Mouse (Mus musculus) embryo, embryonic 11.5 days (tissue): ENCODE measurements around the gene D5Ertd579e.

Experiments used
- DNase-seq: peaks from one replicate; pipeline ENCODE4 v3.0.0-alpha.2; 2012; ENCODE audit warnings: low read depth, low spot score

D5Ertd579e gene

DNA sequence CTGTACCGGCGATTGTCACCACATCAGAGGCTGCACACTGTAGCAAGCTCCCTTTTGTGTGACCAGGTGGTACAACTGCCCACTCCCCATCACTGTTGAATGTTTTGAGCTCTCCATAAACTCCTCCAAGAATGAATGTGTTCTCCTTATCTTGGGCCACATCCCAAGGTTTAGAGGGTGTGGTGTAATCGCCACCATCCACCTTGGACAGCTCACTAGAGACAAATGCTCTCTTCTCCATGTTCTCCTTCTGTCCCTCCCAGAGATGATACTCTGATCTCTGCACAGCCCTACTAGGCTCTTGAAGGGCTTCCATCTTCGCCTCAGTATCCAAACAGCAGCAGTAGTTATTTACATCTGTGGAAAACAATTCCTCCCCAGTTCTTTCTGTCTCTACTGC lies 81.7 kb downstream of the D5Ertd579e start:
- no peak for DNase-seq

DNA sequence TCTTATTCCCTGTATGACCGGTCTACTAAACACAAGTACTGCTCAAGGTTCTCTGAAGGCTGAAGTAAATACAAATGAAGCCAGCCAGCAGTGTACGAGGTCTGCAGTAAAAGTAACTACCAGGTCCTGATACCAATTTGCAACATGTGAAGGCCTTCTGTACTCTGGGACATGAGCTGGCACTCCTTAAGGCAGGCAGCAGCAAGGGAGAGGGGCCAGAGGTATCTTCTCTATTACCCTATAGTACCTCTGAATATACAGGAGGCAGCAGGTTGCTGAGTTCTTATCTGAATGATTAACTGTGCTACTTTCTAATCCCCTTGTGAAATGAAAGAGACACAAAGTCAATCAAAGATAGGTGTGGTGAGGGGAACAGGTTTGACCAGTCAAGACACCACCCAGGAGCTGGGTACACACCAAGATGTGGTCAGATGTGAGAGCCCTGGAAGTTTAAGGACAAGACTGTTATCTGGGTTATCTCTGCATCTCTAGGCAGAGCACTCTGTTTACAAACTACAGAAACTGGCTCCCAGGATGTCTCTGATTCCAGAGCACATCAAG lies 86.8 kb downstream of the D5Ertd579e start:
- DNase-seq, result no peak

DNA sequence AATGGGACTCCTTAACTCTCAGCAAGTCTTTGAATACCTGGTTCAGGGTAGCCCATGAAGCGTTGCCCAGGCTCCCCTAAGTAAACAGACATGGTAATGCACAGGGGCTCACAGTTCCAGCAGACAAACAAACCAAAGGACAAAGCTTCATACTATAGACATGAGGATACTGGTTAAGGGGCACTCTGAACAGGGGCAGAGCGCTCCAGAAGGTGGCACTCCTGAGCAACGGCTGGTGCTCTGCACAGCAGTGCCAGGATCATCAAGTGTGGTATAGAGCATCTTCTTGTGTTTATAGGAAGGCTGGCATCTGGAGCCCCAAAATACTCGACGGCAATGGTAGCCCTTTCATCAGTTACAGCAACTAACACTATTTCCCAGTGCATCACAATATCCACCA lies 92.8 kb downstream of the D5Ertd579e start:
- no peak for DNase-seq

DNA sequence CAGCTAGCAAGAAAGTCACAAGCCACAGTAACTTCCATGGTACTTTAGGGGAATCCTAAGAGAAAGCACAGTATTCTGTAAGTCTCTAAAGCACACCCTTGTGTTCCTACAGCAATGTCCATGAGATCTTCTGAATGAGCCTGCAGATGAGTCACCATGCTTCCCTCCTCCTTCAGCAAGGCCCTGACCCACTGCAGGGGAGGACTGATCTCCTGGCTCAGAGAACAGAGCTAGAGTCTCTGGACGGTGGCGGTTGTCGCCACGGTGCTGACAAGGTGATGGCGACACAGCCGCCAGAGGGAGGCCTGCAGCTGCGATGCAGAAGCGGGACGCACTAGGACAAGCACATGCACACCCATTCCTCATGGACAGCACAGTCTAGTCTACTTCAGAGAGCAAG lies 93.8 kb downstream of the D5Ertd579e start:
- no peak for DNase-seq

DNA sequence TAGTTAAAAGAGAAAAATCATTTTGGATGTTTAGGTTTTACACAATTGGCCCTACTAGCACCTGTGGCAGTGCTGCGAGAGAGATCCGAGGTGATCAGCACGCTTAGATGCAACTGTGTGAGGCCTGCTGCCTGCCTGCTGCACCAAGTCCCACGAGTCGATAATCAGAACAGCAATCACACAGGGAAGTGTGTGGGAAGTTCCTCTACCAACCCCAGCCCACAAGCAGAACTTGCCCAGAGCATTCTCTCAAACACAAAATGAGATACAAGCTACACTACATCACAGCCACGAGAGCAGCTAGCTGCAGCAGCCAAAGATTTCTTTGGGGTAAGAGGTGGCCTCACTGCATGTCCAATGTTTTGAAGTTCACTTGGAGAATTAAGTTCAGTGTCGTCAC lies 94.3 kb downstream of the D5Ertd579e start:
- DNase-seq, result no peak

DNA sequence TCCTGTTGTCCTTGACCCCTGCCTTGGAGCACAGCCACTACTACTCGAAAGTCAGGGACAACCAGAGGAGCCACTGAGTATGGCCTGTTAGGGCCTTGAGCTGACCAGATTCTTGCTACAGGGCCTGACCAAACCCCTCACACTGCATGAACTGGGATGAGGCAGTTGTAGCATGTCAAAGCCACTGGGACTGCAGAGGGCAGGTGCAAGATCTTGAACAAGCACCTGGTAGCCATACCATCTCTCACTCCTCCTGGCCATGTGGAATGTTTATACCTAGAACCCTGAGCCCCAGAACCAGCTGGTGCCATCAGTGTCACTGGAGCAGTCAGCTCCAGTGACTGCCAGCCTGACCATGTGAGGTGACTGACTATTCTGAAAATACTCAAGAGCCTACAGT lies 96.9 kb downstream of the D5Ertd579e start:
- no peak for DNase-seq

DNA sequence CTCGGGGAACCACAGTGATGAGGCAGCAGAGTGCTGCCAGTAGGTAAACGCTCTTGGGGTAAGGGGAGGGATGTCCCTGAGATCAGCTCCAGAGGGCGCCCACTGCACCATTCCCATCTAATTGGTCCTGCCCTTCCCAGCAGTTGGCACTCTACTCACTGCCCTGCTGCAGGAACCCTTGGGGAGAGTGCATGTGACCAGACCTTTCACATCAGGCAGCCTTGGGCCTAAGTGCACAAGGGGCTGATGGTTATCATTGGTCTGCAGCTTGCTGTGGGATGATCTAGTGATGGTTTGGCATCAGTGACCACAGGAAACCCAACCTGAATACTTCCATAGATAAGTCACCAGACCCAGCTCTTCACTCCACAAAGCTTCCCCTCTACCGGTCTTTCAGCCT lies 98.2 kb downstream of the D5Ertd579e start:
- DNase-seq, result no peak

DNA sequence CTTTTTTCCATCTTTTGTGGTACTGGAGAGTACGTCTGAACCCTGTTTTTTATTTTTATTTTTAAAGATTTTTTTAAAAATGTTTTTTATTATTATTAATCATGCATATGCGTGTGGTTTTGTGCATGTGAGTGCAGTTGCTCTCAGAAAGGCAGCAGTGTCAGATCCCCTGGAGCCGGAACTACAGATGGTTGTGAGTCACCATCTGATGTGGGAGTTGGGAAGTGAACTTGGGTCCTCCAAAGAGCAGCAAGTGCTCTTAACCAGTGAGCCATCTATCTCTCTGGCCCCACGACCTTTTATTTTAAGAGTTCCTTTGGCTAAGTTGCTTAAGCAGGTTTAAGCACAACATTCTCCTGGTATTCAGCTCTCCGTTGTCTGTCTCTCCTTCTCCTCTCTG lies 99.6 kb downstream of the D5Ertd579e start:
- DNase-seq, result no peak

DNA sequence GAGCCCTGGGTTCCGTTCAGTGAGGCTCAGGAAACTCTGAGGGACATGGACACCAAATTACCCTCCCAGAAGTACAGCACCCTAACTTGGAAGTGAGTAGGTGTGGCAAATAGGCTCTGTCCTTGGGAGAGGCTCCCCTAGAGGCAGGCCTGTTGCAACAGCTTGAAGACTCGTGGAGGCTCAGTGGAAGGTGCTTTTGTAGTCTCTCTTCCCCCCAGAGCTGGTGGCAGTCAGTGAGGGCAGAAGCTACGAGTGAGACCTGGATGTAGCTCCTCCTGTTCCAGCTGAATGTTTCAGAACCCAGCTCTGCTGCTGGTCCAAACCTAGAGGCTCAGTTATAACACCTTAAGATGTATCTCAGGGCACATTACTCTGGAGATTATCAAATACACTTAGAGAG lies 100.7 kb downstream of the D5Ertd579e start:
- no peak for DNase-seq

DNA sequence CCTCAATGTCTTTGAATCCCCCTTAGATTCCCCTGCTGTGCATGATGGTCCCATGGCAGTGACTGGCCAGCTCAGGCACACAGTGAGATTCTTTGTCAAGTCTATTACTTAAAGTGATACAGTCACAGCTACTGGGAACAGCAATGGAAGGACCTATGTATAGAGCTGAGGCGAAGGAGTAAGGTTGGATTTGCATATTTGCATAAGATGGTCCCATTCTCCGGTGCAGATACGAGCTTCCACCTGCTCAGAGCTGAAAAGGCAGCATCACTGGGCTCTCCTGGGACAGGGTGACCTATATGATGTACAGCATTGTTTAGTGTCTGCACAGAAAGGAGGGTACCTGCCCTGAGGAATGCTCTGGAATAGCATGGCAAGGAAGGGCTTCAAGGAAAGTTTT lies 101.5 kb downstream of the D5Ertd579e start:
- no peak for DNase-seq

DNA sequence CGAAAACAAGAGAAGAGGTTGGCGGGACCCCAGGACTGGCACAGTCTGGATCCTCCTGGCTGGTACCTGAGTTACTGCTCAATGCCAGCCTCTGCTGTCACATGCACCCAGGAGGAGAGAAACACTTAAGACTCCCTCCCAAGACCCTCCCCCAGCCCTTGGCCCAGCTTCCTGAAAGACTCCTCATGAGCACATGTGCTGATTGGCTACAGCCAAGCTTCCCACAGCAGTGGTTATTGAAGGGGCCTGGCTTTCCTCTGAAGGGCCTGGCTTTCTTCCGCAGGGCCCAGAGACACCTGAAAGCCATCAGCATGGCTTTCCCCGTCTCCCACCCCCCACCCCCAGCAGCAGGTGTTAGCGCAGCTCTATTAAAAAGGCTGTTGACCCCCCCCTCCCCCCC lies 102.6 kb downstream of the D5Ertd579e start, which contains the start of gene Tbc1d14:
Tbc1d14 (minus strand) TSS at position 101 of the 400 bp plus-strand sequence.
- DNase-seq, result no peak

DNA sequence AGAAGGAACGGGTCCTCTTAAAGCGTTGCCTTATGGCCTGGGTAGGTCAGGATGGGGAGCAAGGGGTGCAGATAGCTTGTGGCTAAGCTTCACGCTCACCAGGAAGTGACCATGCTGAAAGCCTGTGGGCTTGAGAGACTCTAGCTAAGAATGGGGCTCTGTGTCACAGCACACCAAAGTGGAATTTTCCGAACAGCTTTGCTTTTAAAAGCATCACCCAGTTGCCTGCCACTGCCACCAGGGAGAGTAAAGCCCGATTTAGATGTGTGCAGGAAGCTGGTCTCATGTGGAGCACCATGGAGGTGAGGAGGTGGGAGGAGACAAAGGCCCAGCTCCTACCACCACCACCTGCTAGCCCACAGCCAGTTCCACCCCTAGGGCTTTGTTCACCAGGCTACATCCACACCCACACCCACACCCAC lies 105.3 kb downstream of the D5Ertd579e start:
- DNase-seq, result no peak

DNA sequence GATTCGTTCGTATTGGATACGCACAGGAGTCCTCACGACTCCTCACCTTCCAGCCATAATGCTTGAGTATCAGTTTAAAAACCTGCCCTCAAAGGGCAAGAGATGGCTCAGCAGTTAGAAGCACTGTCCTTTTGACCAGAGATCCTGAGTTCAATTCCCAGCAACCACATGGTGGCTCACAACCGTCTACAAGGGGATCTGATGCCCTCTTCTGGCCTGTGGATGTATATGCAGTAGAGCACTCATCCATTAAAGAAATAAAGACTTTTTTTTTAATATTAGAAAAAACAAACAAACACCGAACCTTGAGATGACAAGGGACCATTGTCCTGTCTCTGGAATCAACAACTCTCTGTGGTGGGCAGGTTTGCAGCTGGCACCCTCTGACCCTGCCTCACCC lies 111.5 kb downstream of the D5Ertd579e start:
- no peak for DNase-seq

DNA sequence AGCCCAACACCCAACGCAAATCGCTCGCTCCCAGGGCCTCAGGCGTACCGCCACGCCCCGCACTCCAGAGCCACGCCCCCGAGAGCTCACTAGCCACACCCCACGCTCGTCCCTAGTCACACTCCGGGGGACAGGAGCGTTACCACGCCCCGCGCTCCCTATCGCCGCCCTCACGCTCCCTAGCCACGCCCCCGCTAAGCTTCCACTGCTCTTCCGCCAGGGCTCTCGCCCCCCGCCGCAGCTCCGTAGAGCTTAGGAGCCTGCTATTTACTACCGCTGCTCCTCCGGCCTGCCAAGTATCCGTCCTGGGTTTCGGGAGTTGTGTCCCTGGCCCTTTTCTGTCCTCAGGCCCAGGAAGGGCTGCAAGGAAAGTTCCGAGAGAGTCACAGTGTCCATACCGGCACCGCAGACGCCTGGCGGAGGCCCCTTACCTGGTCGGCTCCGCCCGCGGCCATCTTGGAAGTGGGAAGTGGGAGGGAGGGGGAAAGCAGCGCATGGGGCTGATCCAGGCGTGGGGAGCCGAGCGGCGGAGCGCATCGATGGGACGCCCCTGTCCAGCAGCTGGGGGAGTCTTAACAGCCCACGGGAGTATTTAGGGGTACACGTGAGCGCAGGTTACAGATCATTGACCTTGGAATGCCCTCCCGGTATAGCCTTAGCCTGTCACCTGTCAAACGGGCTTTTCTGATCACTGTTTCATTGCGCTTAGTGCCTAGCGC lies 113.7 kb downstream of the D5Ertd579e start:
- peak; percentile 99 for DNase-seq

DNA sequence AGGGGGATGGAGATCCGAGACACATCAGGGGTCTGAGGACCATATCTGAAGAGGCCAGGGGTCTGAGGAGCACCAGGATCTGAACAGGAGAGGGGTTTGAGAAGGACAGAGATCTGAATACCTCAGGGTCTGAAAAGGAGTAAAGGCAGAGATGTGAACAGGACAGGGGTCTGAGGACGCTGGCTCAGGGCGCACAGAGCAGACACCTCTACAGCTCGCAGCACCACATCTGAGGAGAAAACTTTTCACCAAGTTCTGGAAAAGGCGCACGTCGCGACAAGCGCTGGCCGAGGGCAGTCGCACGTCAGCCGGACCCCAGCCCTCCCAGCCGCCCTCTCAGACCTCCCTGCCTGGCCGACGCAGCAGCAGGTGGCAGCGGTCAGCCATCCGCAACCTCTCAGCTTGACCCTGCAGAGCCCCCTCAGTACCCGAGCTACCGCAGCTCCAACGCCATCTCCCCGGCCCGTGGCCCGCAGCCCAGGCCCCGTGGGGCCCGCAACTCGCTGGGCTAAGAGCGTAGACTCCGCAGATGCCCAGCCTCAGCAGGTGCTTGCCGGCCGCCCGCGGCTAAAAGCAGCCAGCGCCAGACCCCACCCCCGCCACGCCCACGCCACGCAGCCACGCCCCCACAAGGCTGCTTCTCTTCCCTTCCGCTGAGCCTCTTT lies 114.4 kb downstream of the D5Ertd579e start:
- DNase-seq, result no peak

DNA sequence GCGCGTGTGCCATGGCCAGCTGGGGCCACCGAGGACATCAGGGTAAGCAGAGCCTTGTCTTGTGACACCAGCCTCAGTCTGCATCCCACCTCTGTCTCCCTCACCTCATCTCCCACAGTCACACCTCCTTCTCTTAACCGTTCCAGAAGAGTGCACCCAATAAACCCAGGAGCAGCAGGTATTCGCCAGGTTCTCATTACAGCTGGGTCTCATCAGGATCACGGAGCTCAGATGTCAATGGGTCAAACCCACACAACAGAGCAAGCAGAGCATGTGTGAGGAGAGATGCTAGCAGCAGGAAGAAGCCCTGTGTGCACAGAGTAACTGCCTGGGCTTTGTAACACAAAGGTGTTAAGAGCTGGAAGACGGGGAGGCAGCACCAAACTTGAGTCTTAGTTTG lies 115.9 kb downstream of the D5Ertd579e start:
- no peak for DNase-seq

DNA sequence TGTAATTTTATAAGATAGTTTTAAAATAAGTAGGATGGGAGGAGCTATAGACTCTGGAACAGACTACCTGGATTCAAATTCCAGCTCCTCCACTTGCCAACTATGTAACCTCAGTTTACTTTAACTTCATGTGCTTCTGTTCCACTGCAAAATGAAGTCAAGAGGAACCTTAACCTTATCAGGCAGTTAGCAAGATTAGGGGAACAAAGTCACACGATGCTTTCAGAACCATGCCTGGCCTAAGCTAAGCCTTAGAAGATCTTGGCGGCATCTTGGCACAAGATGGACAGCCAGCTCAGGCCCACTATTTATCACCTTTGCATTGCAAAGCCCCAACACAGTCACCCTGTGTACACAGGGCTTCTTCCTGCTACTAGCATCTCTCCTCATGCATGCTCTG lies 116.8 kb downstream of the D5Ertd579e start:
- no peak for DNase-seq

DNA sequence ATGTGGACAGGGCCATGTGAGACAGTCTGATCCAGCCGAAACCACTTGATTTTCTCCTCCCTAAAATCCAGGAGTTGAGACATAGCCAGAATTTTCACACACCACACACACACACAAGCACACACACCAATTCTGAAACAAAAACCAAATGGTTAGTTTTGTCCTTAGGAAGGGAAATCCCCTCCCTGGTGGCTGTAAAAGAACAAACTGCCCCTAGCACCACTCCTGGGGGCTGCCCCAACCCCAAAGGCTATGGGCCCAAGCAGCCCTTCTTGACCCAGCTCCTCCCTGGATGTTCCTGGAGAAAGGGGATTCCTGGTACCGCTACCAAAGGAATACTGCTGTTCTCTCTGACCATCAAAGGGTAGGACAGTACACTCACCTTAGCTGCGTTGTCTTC lies 119.4 kb downstream of the D5Ertd579e start:
- no peak for DNase-seq

DNA sequence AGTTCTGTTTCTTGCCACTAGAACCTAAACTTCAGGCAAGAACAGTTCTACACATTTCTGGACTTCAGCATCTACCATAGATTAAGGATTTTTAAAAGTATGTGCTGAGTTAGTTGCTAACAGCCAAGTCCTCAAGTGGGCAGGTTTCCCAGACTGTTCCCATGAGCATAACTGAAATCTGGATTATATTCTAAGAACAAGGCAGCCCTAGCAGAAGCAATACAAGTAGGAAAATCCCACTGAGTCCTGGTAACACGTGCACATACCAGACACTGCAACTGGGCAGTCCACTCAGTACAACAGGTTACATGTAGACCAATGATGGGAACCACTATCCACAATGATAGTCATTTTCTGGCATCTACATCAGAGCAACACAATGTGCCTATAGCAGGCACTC lies 120.1 kb downstream of the D5Ertd579e start:
- DNase-seq, result no peak

DNA sequence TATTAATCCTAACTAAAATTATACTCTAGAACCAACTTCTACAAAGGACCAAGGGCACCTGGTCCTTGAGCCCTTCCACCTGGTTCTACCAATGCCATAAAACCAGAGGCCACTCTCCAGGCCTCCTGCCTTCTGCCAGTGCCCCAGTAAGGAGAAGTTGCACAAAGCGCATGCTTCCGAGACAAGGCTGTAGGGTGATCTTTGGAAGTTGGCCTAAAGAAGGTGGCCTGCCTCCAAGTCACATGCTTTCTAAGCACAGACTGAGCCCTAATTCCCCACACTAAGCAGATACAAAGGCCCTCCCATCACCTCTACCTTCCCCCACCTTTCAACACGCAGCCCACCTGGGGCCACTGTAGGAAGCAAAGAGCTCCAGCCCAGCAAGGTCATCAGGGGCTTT lies 120.6 kb downstream of the D5Ertd579e start:
- DNase-seq, result no peak

DNA sequence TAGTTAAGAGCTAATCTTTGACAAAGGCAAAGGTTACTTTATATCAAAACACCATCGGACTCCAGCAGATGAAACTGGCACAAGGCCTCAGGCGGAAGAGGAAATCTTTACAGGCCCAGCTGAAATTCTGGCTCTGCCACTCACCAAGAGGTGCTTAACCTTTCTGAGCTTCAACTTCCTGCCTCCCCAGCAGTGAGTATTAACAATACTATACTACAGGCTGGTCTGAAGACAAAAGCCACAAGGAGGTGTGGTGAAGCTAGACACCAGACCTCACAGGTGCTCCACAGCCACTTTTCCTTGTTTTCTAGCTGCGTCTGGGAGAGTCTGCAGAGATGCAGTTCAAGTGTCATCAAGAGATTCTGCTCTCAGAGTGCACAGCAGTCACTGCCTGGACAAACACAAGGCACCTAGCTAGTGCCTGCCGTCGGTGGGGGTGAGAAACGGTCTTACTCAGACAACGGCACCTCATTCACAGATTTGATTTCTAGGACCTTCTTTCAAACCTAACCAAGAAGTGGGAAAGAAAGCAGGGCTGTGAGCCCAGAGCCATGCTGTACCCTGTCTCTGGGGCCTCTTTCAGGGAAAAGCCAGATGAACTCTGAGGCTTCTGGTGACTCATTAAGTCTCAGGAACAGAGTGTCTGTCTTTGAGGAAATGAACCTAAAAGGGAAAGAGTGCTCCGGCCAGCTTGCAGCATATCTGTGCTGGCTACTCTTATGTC lies 121.5 kb downstream of the D5Ertd579e start:
- no peak for DNase-seq

DNA sequence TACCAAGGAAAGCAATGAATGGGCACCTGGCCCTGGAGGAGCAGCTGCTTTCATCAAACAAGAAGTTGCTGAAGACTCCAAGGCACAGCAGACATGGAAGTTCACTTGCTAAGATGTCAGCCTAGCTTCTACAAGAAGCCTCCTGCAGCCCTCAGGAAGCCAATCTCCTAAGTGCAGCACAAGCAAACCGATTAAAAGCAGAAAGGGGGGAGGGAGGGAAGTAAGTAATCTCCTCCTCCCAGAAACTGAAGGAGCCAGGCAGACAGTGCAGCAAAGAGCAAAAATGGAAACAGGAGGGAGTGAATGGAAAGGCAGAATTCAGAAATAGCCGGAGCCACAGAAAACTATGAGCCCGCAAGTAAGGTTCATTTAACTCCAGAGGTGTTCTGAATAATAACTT lies 122.5 kb downstream of the D5Ertd579e start:
- no peak for DNase-seq
